Mouse (Mus musculus): Measurements from ENCODE around the gene Rcn3.
A peak's percentile ranks its signal among the peaks of the same experiment; 100 is the strongest.

The Rcn3 gene

GRCm38 (mm10) chr7:45072230-45072629, 19.8 kb downstream of the Rcn3 start:
- DNase-seq, result no peak

DNA sequence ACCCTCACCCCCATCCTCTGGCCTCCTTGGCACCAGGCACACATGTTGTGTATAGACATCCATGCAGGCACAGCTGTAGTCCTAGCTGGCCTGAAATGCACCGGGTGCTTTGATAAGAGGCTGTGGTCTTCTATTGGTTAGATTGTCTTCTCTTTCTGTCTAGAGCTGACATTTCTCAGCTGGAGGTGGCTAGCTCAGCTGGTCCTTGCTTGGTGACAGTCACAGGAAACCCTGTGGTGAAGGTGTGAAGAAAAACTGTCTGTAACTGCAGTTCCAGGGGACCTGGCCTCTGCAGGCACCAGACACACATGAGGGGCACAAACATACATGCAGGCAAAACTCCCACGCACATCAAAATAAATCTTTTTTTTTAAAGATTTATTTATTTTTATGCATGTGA, 22.4 kb downstream of the Rcn3 start:
- no peak for DNase-seq

GRCm38 (mm10) chr7:45068000-45068318, 24.1 kb downstream of the Rcn3 start:
- DNase-seq, result peak; percentile 37 to 50

- DNase-seq, result no peak
Measured at GRCm38 (mm10) chr7:45067190-45067999, 24.6 kb downstream of the Rcn3 start.

- DNase-seq, result peak; percentile 94 to 98
Measured at GRCm38 (mm10) chr7:45062239-45062835, 29.7 kb downstream of the Rcn3 start, which contains the start of the genes Nosip and Prrg2. Gene Nosip, plus strand, starts transcription at chr7:45062429. Gene Prrg2, minus strand, starts transcription at chr7:45062677.

- DNase-seq, result peak in 1 of 2 experiments; percentile 30
Measured at GRCm38 (mm10) chr7:45061532-45062075, 30.4 kb downstream of the Rcn3 start.

- DNase-seq, result no peak
Measured at GRCm38 (mm10) chr7:45060632-45061122, 31.3 kb downstream of the Rcn3 start.

GRCm38 (mm10) chr7:45058607-45059571, 33.1 kb downstream of the Rcn3 start:
- no peak for DNase-seq

DNA sequence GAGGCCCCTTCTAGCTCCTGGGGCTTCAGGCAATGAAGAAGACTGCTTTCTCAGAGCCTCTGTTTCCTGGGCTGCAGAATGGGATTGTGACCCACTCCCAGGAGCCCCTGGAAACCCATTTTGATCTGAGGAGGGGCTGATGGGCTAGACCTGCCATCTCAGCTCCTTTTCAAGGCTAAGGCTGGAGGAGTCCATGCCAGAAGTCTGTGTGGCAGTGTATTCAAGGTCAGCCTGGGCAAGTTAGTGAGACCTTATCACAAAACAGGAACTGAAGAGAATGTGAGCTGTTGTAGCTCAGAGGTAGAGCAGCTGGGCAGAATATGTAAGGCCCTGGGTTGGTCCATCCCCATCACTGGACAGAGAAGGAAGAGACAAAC, 35.1 kb downstream of the Rcn3 start:
- DNase-seq, result no peak

GRCm38 (mm10) chr7:45056329-45056971, 35.6 kb downstream of the Rcn3 start:
- DNase-seq, result no peak

- peak; percentile 86 to 90 for DNase-seq
Measured at GRCm38 (mm10) chr7:45053931-45054510, 38.0 kb downstream of the Rcn3 start.

DNA sequence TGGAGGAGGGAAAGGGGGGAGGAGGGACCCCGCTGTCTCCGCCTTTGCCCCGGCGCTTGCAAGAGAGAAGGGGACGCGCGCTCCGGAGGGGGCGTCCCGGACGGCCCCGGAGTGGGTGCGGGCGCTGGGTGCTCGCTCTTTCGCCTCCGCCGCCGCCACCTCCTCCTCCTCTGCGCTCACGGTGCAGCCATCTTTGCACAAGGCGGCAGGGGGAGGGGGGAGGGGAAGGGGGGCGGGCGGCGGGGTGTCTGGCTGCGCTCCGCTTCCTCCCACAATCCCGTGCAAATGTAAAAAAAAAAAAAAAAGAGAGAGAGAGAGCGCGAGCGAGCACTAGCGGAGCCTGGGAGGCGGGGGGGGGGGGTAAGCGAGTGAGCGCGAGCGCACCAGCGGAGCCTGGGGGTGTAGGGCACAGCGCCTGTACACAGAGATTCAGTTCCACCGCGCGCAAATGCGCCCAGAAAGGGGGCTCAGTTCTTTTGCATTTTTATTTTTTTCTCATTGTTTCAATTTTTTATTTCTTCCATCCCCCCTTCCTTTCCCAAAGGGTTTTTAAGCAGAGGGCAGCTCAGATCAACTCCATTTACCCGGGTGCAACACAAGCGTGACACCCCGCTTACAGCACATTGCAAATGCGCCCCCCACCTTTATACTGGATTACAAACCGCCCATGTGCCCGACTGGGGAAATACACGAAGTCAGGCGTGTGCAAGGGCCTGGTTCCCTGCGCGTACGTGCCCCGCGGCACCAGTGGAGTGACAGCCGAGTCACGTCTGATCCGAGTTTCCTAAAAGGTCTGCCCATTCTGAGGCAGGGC, 38.7 kb downstream of the Rcn3 start:
- DNase-seq, result peak; percentile 66 to 67

GRCm38 (mm10) chr7:45052862-45053116, 39.2 kb downstream of the Rcn3 start, which contains the start of gene Prr12:
Gene Prr12, minus strand, starts transcription at chr7:45052881.
- DNase-seq, result no peak

DNA sequence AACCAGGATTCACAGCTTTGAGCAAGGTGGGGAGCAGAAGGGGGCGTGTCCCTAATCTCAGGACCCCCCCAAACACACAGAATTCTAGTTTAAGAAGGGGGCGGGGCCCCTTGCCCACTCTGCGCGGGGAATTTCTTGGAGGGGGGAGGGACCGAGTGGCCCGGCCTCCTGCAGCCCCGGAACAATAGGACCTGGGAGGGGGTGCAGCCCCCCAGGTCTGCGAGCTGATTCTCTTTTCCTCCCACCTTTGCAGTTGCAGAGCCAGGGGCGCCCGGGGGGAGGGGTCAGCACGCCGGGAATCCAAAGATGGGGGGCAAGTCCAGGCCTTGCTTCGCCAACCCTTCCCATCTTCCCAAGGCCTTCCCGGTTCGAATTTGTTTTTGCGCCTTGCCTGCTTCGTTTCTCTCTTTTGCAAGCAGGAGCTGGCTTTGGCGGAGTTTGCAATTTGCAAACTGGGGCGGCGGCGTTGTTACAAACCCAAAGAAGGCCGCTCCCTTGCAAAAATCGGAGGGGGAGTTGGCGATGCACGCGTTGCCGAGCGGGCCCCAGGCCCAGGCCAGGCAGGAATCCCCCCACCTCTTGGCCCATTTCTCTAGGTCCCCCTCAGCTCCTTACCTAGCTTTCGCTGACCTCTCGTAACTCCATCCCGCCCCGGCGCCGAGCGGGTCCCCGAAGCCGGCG, 39.7 kb downstream of the Rcn3 start:
- DNase-seq, result peak; percentile 45 to 47

GRCm38 (mm10) chr7:45051601-45051974, 40.4 kb downstream of the Rcn3 start:
- no peak for DNase-seq

- DNase-seq, result peak; percentile 70 to 76
Measured at GRCm38 (mm10) chr7:45050945-45051600, 40.9 kb downstream of the Rcn3 start.

DNA sequence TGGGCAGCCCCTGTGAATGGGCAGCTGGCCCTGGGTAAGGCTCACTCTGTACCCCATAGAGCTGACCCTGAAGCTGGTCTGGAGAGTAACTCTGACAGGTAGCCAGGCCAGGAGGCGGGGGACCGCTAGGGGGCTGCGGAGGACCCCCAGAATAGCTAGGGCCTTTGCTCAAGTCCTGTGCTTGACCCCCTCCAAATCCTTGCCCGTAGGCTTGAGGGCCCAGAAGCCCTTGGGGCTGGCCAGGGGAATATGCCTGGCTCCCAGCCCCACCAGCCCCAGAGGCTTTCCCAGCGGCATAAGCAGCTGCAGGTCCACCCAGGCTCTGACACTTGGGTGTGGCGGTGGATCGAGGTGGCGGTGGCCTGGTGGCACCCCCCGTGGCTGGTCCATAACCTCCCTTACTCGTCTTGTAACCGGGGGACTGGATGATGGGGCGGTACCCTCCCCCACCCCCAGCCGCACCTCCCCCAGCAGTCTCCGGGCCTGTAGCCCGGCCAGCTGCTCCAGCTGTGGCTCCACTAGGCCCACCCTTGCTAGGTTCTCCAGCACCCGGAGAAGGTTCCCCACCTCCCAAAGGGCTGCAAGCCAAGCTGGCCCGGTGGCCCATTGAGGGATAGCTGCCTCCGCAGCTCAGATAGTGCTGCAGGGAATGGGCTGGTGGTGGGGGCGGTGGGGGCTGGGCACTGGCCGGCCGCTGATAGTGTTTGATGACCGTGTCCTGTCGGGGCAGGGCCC, 42.9 kb downstream of the Rcn3 start:
- DNase-seq, result no peak

DNA sequence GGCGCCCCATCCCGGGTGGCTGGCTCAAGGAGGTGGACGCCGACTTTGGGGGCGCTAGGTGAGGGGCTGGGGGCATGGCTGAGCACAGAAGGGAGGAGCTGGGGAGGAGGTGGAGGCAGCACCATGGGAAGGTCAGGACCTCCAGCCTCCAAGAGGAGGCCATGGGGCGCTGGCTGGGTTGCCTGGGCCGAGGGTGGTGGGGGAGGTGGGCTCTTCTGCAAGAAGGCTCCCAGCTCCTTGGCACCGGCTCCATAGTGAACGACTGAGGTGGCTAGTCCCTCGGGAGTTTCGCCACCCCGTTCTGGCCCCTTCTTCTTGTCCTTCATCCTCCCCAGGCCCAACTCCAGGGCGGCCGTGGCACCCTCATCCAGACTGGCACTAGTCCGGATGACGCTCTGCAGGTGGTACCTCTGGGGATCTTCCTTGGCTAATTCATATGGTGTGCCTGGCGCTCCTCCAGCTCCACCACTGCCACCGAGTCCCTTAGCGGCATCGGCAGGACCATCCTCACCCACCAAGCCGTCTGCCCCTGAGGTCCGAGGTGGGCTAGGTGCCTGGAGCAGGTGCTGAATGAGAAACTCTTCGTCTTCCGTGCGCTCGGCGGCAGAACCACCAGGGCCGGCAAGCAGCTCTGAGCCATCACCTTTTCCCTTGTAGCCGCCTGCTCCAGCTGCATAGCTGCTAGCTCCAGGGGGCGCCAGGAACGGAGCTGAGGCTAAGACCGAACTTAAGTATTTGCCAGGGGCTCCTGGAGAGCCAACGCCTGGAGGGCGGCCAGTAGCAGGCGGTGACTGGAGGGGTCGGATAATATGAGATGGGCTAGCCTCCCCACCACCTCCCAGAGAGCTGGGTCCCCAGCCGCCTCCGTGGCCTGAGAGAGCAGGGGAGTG, 43.8 kb downstream of the Rcn3 start:
- DNase-seq, result no peak

Measured in cerebellum, postnatal 36 days (tissue).